In the genomic region with DNA sequence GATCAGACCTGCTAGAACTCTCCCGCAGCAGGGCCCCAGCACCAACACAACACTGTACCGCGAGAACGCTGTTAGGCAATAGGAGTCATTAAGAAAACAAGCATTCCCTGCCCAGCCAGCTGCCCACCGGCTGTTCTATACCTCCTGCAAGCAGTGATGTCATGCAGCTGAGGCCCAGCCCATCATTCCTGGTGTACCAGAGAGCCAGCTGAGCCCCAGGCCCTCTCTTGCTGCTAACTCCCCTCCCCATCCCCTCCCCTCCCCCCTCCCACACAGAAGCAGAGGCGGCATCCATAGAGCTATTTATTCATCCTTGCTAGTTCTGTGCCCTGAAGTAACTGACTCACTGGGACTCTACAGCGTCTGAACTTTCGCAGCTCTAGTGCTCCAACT, we compare ENCODE assay signal across 11 mouse cellular contexts. TPM values are rescaled to one million over a fixed set of nuclear protein-coding genes. Genes with fewer than 3 reads are reported as not detected.
DNase-seq lines count a peak whose midpoint lies in the region; ATAC-seq lines count a peak whose summit lies in the region.
"Had no signal": no experiment of that assay in that cellular context is flagged by ENCODE, and none has a peak within 500 bp of the region (broad histone marks: within the 10 kb centered on the region; RNA-seq: fewer than 3 reads in every experiment).

No protein-coding gene starts in this region.

- peaks cover 40% of the 10 kb centered on the region for H3K4me1 ChIP-seq in heart, embryonic 13.5 days
- H3K4me1 ChIP-seq in hindbrain, embryonic 13.5 days (replicated peaks) = peaks cover 52% of the 10 kb centered on the region
- H3K4me1 ChIP-seq in neural tube, embryonic 11.5 days (ENCODE audit: control insufficient read depth, insufficient read depth, low read length) = peaks cover 22% of the 10 kb centered on the region

- no peak overlapping the region for H3K4me3 ChIP-seq in heart, embryonic 13.5 days
- H3K4me3 ChIP-seq in hindbrain, embryonic 13.5 days = no peak overlapping the region
- H3K4me3 ChIP-seq in neural tube, embryonic 11.5 days (ENCODE audit: low read depth, low read length) = no peak overlapping the region

- peaks cover 33% of the 10 kb centered on the region for H3K27me3 ChIP-seq in heart, embryonic 13.5 days (replicated peaks)
- H3K27me3 ChIP-seq in hindbrain, embryonic 13.5 days = peaks cover 29% of the 10 kb centered on the region
- H3K27me3 ChIP-seq in neural tube, embryonic 11.5 days (ENCODE audit: control insufficient read depth, insufficient read depth, low read length) = no peaks in the 10 kb centered on the region

- H3K9ac ChIP-seq in heart, embryonic 13.5 days = peak overlapping the region; percentile 70; the same call in 1 of the 2 replicates
- H3K9ac ChIP-seq in hindbrain, embryonic 13.5 days = peak overlapping the region; percentile 39; the same call in 1 of the 2 replicates
- H3K9ac ChIP-seq in neural tube, embryonic 11.5 days (ENCODE audit: low read length) = no peak overlapping the region

- no peak overlapping the region for H3K27ac ChIP-seq in heart, embryonic 13.5 days (replicated peaks)
- H3K27ac ChIP-seq in hindbrain, embryonic 13.5 days = peak overlapping the region; percentile 79
- H3K27ac ChIP-seq in neural tube, embryonic 11.5 days (ENCODE audit: low read depth, low read length) = peak overlapping the region; percentile 58; the same call in 1 of the 2 replicates
- H3K27ac ChIP-seq: left cerebral cortex, adult 2 months had no signal

- peak overlapping the region; percentile 66; the same call in 1 of the 2 replicates for H3K4me2 ChIP-seq in heart, embryonic 13.5 days
- H3K4me2 ChIP-seq in hindbrain, embryonic 13.5 days = peak overlapping the region; percentile 91
- peak overlapping the region; percentile 35; the same call in 1 of the 2 replicates for H3K4me2 ChIP-seq in neural tube, embryonic 11.5 days (ENCODE audit: low read depth)

- H3K9me3 ChIP-seq in heart, embryonic 13.5 days = no peaks in the 10 kb centered on the region
- no peaks in the 10 kb centered on the region for H3K9me3 ChIP-seq in hindbrain, embryonic 13.5 days
- H3K9me3 ChIP-seq in neural tube, embryonic 11.5 days (ENCODE audit: control insufficient read depth, low read length) = no peaks in the 10 kb centered on the region

- ATAC-seq in heart, embryonic 13.5 days (ENCODE audit: extremely low read depth, insufficient number of reproducible peaks, low FRiP score, low TSS enrichment) = no peak
- ATAC-seq in hindbrain, embryonic 13.5 days (ENCODE audit: low FRiP score) = peak; percentile 64
- peak; percentile 58 for ATAC-seq in neural tube, embryonic 11.5 days (ENCODE audit: insufficient read depth, low FRiP score, low TSS enrichment)
- ATAC-seq in cerebellum, adult (ENCODE audit: insufficient number of reproducible peaks, low FRiP score, low TSS enrichment) = no peak

- WGBS in heart, embryonic 13.5 days = 7% methylated on average over 8 of the region's 8 CpGs
- WGBS in hindbrain, embryonic 13.5 days = 7% methylated on average over 8 of the region's 8 CpGs
- WGBS in neural tube, embryonic 11.5 days = 5% methylated on average over 8 of the region's 8 CpGs

- no peak for DNase-seq in heart, adult 9 months (ENCODE audit: low spot score in 2 of 2)
- DNase-seq in NIH3T3 (ENCODE audit: low read depth) (peak; percentile 89), liver (no peak)
- DNase-seq in neural tube, embryonic 11.5 days (ENCODE audit: low spot score) = peak; percentile 76
- DNase-seq in urinary bladder, postnatal 4 days (ENCODE audit: low spot score in 2 of 2) = no peak
- DNase-seq: heart, postnatal 4 days; thymus, adult 18-20 months had no signal

- no peaks in the 10 kb centered on the region for H3K36me3 ChIP-seq in heart, embryonic 13.5 days
- no peaks in the 10 kb centered on the region for H3K36me3 ChIP-seq in hindbrain, embryonic 13.5 days
- no peaks in the 10 kb centered on the region for H3K36me3 ChIP-seq in neural tube, embryonic 11.5 days (ENCODE audit: control insufficient read depth, insufficient read depth, low read length)

RNA-seq across cellular contexts. Expression of a gene that starts 3.1 kb away (rescaled TPM):
- 3.8 and 4.4 TPM in 2 replicates for polyA plus RNA-seq in heart, embryonic 13.5 days (2015; fragmentation: Nextera tagmentation; extraction: Ambion mirVana)
- 1.7 and 1.8 TPM in 2 replicates for polyA plus RNA-seq in hindbrain, embryonic 13.5 days (2015; fragmentation: Nextera tagmentation; extraction: Ambion mirVana)
- polyA plus RNA-seq in neural tube, embryonic 11.5 days (2014; fragmentation: Nextera tagmentation; extraction: Ambion mirVana) = 6.6 TPM in 2 replicates

RNA-seq across cellular contexts. Expression of a gene that starts 33.2 kb away (rescaled TPM):
- 10.4 and 10.8 TPM in 2 replicates for polyA plus RNA-seq in heart, embryonic 13.5 days (2015; fragmentation: Nextera tagmentation; extraction: Ambion mirVana)
- 4.9 and 5.0 TPM in 2 replicates for polyA plus RNA-seq in hindbrain, embryonic 13.5 days (2015; fragmentation: Nextera tagmentation; extraction: Ambion mirVana)
- polyA plus RNA-seq in neural tube, embryonic 11.5 days (2014; fragmentation: Nextera tagmentation; extraction: Ambion mirVana) = 3.2 and 4.4 TPM in 2 replicates

RNA-seq across cellular contexts. Expression of a gene that starts 47.0 kb away (rescaled TPM):
- polyA plus RNA-seq in heart, embryonic 13.5 days (2015; fragmentation: Nextera tagmentation; extraction: Ambion mirVana) = 5.4 and 6.0 TPM in 2 replicates
- 19.6 and 20.5 TPM in 2 replicates for polyA plus RNA-seq in hindbrain, embryonic 13.5 days (2015; fragmentation: Nextera tagmentation; extraction: Ambion mirVana)
- 16.6 and 17.4 TPM in 2 replicates for polyA plus RNA-seq in neural tube, embryonic 11.5 days (2014; fragmentation: Nextera tagmentation; extraction: Ambion mirVana)

Comparison
In these comparisons a context has a peak if more than half of its experiments do, and no peak if none do; other contexts are left out.
1. ATAC-seq: peak in hindbrain, embryonic 13.5 days (single experiment) and neural tube, embryonic 11.5 days (single experiment); none in heart, embryonic 13.5 days (single experiment) and cerebellum, adult (single experiment).
2. H3K4me2 ChIP-seq: peak in every context shown above with its lines; median percentile 91 in hindbrain, embryonic 13.5 days; 66 in heart, embryonic 13.5 days; 35 in neural tube, embryonic 11.5 days.
3. DNase-seq: peak in NIH3T3 (single experiment) and neural tube, embryonic 11.5 days (single experiment); none in heart, adult 9 months (0 of 2), liver (single experiment) and urinary bladder, postnatal 4 days (0 of 2).